Mouse (Mus musculus) cerebellum, adult 2 months (tissue): ENCODE measurements around the gene Rnf214. TPM values are rescaled to one million over a fixed set of nuclear protein-coding genes. Genes with fewer than 3 reads are reported as not detected.
A peak's percentile ranks its signal among the peaks of the same experiment; 100 is the strongest.

Source experiments
- DNase-seq, 2 experiments: peaks; one replicate each; pipeline ENCODE4 v3.0.0; 2021
- H3K27ac ChIP-seq: fragments of 200-500 bp; 2 replicates; pipeline ENCODE4 v1.5.1; 2012; ENCODE audit warnings: low read length, control low read depth, inconsistent platforms; ENCODE audit not compliant: insufficient read depth
- H3K27me3 ChIP-seq: fragments of 200-500 bp; 2 replicates; pipeline ENCODE4 v1.6.1; 2012; ENCODE audit warnings: inconsistent platforms, mild to moderate bottlenecking, low read length, moderate library complexity; ENCODE audit not compliant: control insufficient read depth, insufficient read depth
- H3K4me1 ChIP-seq: fragments of 200-500 bp; 2 replicates; pipeline ENCODE4 v1.6.1; 2011; ENCODE audit warnings: low read length; ENCODE audit not compliant: control insufficient read depth, insufficient read depth
- H3K4me3 ChIP-seq: fragments of 200-500 bp; replicated peaks from 2 replicates; pipeline ENCODE3; 2011; ENCODE audit warnings: mild to moderate bottlenecking, low read depth, low read length, control low read depth; ENCODE audit not compliant: insufficient read depth
- CTCF ChIP-seq: fragments of 200-500 bp; IDR thresholded peaks from 2 replicates; pipeline ENCODE4 v1.5.1; 2011; ENCODE audit warnings: low read depth, mild to moderate bottlenecking, control low read depth, low read length, moderate library complexity, borderline replicate concordance; ENCODE audit not compliant: insufficient read depth
- POLR2A ChIP-seq: fragments of 200-500 bp; IDR thresholded peaks from 2 replicates; pipeline ENCODE4 v1.6.1; 2011; ENCODE audit warnings: low read length, control low read depth, borderline replicate concordance; ENCODE audit not compliant: insufficient read depth
- WGBS: fragments of 180-500 bp; shearing (Covaris S2); methylation state at CpG from one replicate; pipeline ENCODE4 v1.1.7; 2018; 5-methylcytosine and 5-hydroxymethylcytosine counted together
- polyA plus RNA-seq: library from polyadenylated mRNA; depleted of rRNA; stranded (reverse); fragments of >200 nt; gene quantifications from 2 replicates; pipeline ENCODE4 v1.2.3, GENCODE M21; 2012

The Rnf214 gene
- polyA plus RNA-seq, 1 experiment: 45.8 TPM

DNA sequence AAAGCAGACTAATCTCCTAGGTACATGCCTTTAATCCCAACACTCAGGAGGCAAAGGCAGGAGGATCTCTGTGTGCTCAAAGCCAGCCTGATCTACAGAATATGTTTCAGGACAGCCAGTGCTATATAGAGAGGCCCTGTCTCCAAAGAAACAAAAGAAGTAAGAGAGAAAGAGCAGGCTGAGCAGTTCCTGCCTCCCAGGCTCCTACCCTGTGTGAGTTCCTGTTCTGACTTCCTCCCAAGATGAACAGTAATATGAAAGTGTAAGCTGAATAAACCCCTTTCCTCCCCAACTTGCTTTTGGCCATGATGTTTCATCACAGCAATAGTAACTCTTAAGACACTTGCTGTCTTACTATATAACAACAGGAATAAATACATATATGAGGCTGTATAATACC lies 13.0 kb downstream of the Rnf214 start:
- TF ChIP-seq CTCF (no peak), POLR2A (no peak)
- no peak for DNase-seq
- H3K4me1 ChIP-seq: no peaks in the 10 kb centered on the region
- H3K4me3 ChIP-seq: no peak overlapping the region
- H3K27ac ChIP-seq: no peak overlapping the region
- no peaks in the 10 kb centered on the region for H3K27me3 ChIP-seq

DNA sequence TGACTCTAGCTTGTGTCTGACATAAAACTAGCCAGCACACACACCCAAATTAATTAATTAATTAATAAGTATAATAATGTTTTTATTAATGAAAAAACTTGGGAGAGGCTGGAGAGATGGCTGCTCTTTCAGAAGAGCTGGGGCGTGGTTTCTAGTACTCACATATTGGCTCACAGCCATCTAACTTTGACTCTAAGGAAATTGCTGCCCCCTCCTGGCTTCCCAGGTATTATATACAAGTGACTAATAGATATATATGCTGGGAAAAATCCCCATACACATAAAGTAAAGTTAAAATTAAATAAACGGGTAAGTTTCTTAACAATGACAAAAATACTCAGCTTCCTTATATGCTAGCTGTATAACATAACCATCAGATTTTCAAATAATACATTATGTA lies 28.8 kb downstream of the Rnf214 start:
- DNase-seq: no peak
- 66% methylated on average over 2 of the region's 2 CpGs for WGBS
- Histone ChIP-seq H3K4me1 (no peaks in the 10 kb centered on the region), H3K27me3 (no peaks in the 10 kb centered on the region), H3K27ac (no peak overlapping the region), H3K4me3 (no peak overlapping the region)
- TF ChIP-seq POLR2A (no peak), CTCF (no peak)

- H3K27ac ChIP-seq: no peak overlapping the region
- WGBS: 95% methylated on average over 3 of the region's 3 CpGs
- no peak overlapping the region for H3K4me3 ChIP-seq
- H3K4me1 ChIP-seq: no peaks in the 10 kb centered on the region
- TF ChIP-seq CTCF (no peak), POLR2A (no peak)
- no peak for DNase-seq
- H3K27me3 ChIP-seq: no peaks in the 10 kb centered on the region
Observed at GRCm38 (mm10) chr9:45870265-45870664, 36.4 kb downstream of the Rnf214 start.

GRCm38 (mm10) chr9:45869181-45869580 lies 37.5 kb downstream of the Rnf214 start:
- no peak for DNase-seq
- Histone ChIP-seq H3K27ac (no peak overlapping the region), H3K4me1 (no peaks in the 10 kb centered on the region), H3K4me3 (no peak overlapping the region), H3K27me3 (no peaks in the 10 kb centered on the region)
- 96% methylated on average over 3 of the region's 3 CpGs for WGBS
- TF ChIP-seq CTCF: no peak
- no peak for TF ChIP-seq POLR2A

DNA sequence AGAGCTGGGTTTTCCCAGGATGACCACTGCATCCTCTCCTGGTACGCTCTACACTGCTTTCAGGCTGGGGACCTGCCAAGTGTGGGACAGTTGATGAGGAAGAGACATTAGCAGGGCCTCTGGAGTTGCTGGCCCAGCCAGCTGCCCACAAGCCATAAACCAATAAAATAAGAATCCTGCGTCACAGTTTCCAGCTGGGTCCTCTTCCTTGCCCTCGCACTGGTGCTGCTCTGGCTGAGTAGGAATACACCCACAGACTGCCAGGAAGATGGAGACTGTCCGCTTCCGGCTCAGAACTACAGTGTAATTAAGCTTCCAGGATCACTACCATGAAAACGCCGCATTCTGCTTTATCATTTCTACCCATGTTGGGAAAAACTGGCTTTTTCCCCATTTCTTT lies 44.9 kb downstream of the Rnf214 start:
- no peak overlapping the region for H3K27ac ChIP-seq
- no peak overlapping the region for H3K4me3 ChIP-seq
- H3K27me3 ChIP-seq: no peaks in the 10 kb centered on the region
- no peak for DNase-seq
- TF ChIP-seq POLR2A: no peak
- no peak for TF ChIP-seq CTCF
- H3K4me1 ChIP-seq: no peaks in the 10 kb centered on the region
- 80% methylated on average over 7 of the region's 7 CpGs for WGBS

- WGBS: 92% methylated on average over 10 of the region's 10 CpGs
- TF ChIP-seq CTCF (no peak), POLR2A (no peak)
Observed at GRCm38 (mm10) chr9:45859364-45859763, 47.3 kb downstream of the Rnf214 start.

DNA sequence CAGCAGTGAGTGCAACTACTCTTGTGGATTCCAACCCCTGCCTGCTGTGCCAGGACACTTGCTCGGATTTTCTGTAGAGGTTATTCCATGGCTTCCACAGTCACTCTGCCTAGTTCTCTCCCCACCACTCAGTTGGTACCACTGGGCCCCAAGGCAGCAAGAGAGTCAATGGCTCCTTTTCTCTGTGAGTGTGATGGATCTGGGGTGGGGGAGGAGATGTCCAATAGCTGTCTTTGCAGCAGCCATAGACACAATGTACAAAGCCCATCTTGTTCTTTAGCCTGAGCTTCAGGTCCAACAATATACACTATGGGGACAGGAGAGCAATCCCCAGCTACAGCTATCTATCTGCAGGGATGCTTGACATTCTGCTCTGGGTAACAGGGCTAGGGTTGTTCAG lies 52.6 kb downstream of the Rnf214 start:
- H3K27ac ChIP-seq: peak overlapping the region; percentile 13; the same call in 1 of the 2 replicates

More at GRCm38 (mm10) chr9:45859364-45859763, 47.3 kb downstream of the Rnf214 start:
- Histone ChIP-seq H3K27ac (no peak overlapping the region), H3K4me3 (no peak overlapping the region), H3K4me1 (no peaks in the 10 kb centered on the region), H3K27me3 (no peaks in the 10 kb centered on the region)
- no peak for DNase-seq

GRCm38 (mm10) chr9:45853695-45854094 lies 53.0 kb downstream of the Rnf214 start:
- Histone ChIP-seq H3K4me1 (peaks cover 17% of the 10 kb centered on the region), H3K27ac (peak overlapping the region; percentile 7; the same call in 1 of the 2 replicates), H3K27me3 (no peaks in the 10 kb centered on the region), H3K4me3 (no peak overlapping the region)
- no peak for DNase-seq
- WGBS: 97% methylated on average over 2 of the region's 2 CpGs
- TF ChIP-seq CTCF (no peak), POLR2A (no peak)

More for the DNA sequence above, 52.6 kb downstream of the Rnf214 start:
- 50% methylated on average over 1 of the region's 1 CpGs for WGBS
- Histone ChIP-seq H3K4me1 (peaks cover 15% of the 10 kb centered on the region), H3K4me3 (no peak overlapping the region), H3K27me3 (no peaks in the 10 kb centered on the region)
- no peak for DNase-seq
- TF ChIP-seq POLR2A: no peak
- no peak for TF ChIP-seq CTCF
